Mouse (Mus musculus): ENCODE measurements around the gene Sntb2. TPM values are rescaled to one million over a fixed set of nuclear protein-coding genes. Genes with fewer than 3 reads are reported as not detected.
A peak's percentile ranks its signal among the peaks of the same experiment; 100 is the strongest.

Gene Sntb2
- 3.5 and 4.1 TPM in 2 replicates for polyA plus RNA-seq (2016; fragmentation: Nextera tagmentation; extraction: Ambion mirVana)

DNA sequence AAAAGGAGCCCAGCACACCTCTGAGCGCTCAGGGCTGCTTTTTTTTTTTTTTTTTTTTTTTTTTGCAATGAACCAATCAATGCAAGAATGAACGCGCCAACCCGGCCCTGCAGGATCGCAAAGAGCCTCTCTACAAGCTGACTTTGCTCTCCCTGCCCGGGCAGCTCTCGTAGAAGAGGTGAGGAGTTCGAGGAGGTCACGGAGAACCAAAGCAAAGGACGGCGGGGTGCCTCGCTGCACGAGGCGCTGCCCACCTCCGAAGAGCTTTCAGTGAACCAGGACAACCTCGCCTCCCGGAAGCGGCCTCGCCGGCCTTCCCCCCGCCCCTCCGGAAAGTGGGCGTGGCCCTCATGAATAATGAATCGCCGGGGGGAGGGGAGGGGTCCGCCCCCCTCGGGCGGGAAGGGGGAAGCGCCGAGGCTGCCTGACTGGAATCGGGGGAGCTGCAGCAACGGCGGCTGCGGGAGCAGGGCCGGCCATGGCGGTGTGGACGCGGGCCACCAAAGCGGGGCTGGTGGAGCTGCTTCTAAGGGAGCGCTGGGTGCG lies at the start of gene Sntb2:
Gene Sntb2, plus strand, starts transcription at position 427 of the 546 bp plus-strand sequence.
- peak; percentile 76 for ATAC-seq
- peaks cover 45% of the 10 kb centered on the region for H3K27me3 ChIP-seq (replicated peaks)
- peak within 1 kb of the TSS; percentile 75 for H3K4me3 ChIP-seq
- 3% methylated on average over 41 of the region's 41 CpGs for WGBS (ENCODE audit: insufficient replicate concordance)
- no peaks in the 10 kb centered on the region for H3K36me3 ChIP-seq
- H3K4me2 ChIP-seq = peak within 1 kb of the TSS; percentile 99
- H3K9ac ChIP-seq = peak within 1 kb of the TSS; percentile 77
- H3K4me1 ChIP-seq = peaks cover 47% of the 10 kb centered on the region
- no peaks in the 10 kb centered on the region for H3K9me3 ChIP-seq (replicated peaks)
- peak within 1 kb of the TSS; percentile 72; the same call in 1 of the 2 replicates for H3K27ac ChIP-seq

DNA sequence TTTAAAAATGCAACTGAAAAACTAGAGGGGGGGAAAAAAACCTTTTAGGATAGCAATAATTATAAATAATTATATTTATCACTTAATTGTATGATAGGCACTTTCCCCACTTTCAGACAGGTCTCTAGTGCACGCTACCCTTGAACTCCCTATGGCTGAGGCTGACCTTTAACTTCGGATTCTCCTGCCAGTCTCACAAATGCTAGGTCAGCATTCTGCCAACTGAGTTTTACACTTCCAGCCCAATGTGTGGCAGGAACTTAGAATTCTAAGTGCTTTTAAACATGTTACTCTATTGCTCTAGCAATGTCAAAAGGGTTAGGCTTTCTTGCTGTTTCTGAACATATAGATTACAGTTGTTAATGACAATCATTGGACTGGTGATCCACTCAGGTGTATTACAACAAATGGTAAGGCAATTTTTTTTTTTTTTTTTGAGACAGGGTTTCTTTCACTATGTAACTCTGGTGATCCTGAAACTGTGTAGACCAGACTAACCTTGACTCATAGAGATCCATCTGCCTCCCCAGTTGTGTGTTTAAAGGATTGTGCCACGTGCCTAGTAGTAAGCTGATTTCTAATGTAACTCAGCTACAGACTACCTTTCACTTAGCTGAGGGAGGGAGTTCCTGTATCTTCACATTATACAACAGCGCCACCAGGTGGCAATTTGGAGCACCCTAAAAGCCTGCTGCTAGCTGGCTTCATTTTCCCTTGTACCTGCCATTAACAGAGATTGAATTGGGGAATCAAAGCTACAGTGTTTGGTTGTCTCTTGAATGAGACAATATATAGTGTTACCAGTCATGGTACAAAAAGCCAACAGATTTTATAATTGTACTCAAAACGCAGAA lies 48.0 kb upstream of the Sntb2 start:
- ATAC-seq = peak; percentile 55; the same call in 1 of the 2 replicates
- Histone ChIP-seq H3K36me3 (peaks cover 57% of the 10 kb centered on the region), H3K27me3 (replicated peaks) (no peaks in the 10 kb centered on the region), H3K4me2 (no peak overlapping the region), H3K4me3 (no peak overlapping the region), H3K4me1 (peaks cover 32% of the 10 kb centered on the region), H3K9me3 (replicated peaks) (no peaks in the 10 kb centered on the region), H3K9ac (no peak overlapping the region), H3K27ac (no peak overlapping the region)
- WGBS (ENCODE audit: insufficient replicate concordance) = 41% methylated on average over 5 of the region's 5 CpGs

DNA sequence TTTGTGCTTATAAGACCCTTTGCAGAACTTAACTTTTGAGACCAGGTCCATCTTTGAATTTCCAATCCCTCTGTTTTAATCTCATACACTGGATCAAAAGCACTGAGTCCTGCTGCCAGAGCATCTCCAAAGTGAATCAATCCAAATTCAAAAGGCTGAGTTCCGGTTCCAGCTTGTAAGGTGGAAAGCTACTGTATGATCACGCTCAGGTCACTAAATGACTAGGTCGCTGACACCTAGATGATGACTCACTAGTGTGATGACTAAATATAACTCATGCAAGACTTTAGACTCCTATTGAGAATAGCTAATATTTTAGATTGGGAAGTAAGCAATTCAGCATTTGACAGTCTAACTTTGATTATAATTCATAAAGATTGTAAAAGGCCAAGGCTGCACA lies 46.7 kb upstream of the Sntb2 start:
- Histone ChIP-seq H3K4me3 (no peak overlapping the region), H3K36me3 (peaks cover 45% of the 10 kb centered on the region), H3K4me1 (peaks cover 32% of the 10 kb centered on the region), H3K9me3 (replicated peaks) (no peaks in the 10 kb centered on the region), H3K27ac (no peak overlapping the region), H3K4me2 (no peak overlapping the region), H3K27me3 (replicated peaks) (no peaks in the 10 kb centered on the region), H3K9ac (no peak overlapping the region)
- 80% methylated on average over 3 of the region's 3 CpGs for WGBS (ENCODE audit: insufficient replicate concordance)
- ATAC-seq = no peak

DNA sequence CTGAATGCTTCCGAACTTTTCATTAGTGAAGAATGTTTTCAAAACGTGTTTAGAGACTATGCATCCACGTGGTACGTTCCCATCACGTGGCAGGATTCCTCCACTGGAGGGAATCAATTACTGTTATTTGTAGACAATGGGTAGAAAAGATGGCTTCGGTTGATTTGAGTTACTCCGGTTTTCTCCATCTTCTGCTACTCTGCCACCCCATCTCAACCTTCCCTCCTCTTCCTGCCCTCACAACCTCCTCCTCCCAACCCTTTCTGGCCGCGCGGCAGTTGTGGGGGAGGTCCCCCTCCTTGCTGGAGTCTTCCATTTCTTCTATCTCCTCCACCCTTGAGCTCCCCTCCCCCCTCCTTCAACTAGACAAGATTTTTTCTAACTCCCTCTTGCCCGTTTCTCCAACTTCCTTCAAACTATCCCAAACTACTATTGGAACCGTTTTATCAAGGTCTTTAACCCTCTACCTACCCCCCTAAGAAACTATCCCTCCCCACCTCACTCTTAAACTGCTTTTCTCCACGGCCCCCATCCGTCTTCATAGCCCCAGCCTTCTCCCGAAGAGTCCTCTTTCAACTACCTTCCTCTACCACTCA lies 43.2 kb upstream of the Sntb2 start:
- Histone ChIP-seq H3K4me3 (peak overlapping the region; percentile 94), H3K9ac (peak overlapping the region; percentile 97), H3K4me2 (peak overlapping the region; percentile 90), H3K9me3 (replicated peaks) (no peaks in the 10 kb centered on the region), H3K27ac (peak overlapping the region; percentile 92), H3K4me1 (peaks cover 50% of the 10 kb centered on the region), H3K27me3 (replicated peaks) (no peaks in the 10 kb centered on the region), H3K36me3 (peaks cover 34% of the 10 kb centered on the region)
- 0 out of 2 replicates have a peak, but pooled peaks have one; percentile 30 for ATAC-seq
- 2% methylated on average over 15 of the region's 15 CpGs for WGBS (ENCODE audit: insufficient replicate concordance)

DNA sequence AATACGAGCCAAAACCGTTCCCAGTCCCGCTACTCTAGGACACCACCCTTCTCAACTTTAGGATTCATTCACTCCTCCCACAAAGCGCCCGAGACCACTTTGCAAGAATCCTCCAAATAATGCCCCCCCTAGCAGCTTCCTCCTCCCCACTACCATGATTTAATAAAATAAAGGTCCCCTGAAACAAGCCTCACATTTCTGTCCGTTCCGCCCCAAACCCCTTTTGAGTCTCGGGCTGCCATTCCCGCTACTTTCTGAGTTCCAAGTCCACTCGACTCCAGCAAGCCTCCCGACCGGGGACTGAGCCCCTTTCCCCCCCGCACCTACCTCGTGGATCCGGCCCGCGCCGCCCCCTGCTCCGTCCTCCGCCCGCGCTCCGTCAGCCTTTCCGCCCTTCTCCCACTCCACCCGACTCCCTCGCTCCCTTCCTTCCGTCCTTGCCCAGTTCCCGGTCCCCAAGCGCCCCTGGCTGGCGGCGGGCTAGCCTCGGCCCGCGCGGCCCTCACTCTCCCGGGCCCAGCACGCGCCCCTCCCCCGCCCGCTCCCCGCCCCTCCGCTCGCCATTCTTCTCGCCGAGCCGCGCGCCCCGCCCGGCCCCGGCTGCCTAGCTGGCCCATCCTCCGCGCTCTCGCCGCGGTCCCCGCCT lies 42.6 kb upstream of the Sntb2 start:
- Histone ChIP-seq H3K9me3 (replicated peaks) (no peaks in the 10 kb centered on the region), H3K4me1 (peaks cover 50% of the 10 kb centered on the region), H3K4me3 (peak overlapping the region; percentile 94), H3K36me3 (peaks cover 39% of the 10 kb centered on the region), H3K9ac (peak overlapping the region; percentile 97), H3K27ac (peak overlapping the region; percentile 92), H3K27me3 (replicated peaks) (no peaks in the 10 kb centered on the region), H3K4me2 (peak overlapping the region; percentile 90)
- 2% methylated on average over 47 of the region's 57 CpGs for WGBS (ENCODE audit: insufficient replicate concordance)
- peak; percentile 81 for ATAC-seq

DNA sequence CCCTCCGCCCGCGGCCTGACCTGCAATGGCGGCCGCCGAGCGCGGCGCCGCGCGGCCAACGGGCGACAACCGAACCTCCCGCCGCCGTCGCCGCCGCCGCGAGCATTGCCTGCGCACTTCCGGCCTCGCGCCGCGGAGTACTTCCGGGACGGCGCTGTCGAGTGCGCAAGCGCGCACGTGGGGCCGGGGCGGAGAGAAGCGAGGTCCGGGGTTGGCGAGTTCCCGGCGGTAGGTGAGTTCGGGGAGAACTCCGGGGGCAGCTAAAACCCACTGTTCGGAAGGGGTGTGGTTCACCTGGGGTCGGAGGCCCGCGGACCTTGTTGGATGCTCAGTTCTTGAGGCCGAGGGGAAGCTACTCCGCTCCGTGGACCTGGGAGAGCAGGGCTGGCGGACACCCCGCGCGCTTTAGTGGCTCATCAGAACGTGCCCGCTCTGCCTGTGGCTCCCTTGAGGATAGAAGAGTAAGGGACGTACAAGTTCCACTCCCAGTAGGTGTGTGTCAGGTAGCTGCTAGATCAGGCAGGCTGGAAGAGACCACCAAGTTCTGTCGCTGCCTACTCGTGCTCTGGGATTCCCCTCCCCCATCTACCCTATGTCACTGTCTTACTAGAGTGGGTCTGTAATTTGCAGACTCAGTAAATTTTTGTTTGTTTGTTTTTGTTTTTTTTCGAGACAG lies 41.9 kb upstream of the Sntb2 start, which contains the start of gene Utp4:
Gene Utp4, plus strand, starts transcription at position 156 of the 676 bp plus-strand sequence.
- under 1% methylated on average over 60 of the region's 63 CpGs for WGBS (ENCODE audit: insufficient replicate concordance)
- peak within 1 kb of the TSS; percentile 97 for H3K9ac ChIP-seq
- H3K4me3 ChIP-seq = peak within 1 kb of the TSS; percentile 94
- peaks cover 46% of the 10 kb centered on the region for H3K36me3 ChIP-seq
- ATAC-seq = peak; percentile 94
- H3K4me2 ChIP-seq = peak within 1 kb of the TSS; percentile 90
- no peaks in the 10 kb centered on the region for H3K27me3 ChIP-seq (replicated peaks)
- peaks cover 47% of the 10 kb centered on the region for H3K4me1 ChIP-seq
- no peaks in the 10 kb centered on the region for H3K9me3 ChIP-seq (replicated peaks)
- peak within 1 kb of the TSS; percentile 92 for H3K27ac ChIP-seq

DNA sequence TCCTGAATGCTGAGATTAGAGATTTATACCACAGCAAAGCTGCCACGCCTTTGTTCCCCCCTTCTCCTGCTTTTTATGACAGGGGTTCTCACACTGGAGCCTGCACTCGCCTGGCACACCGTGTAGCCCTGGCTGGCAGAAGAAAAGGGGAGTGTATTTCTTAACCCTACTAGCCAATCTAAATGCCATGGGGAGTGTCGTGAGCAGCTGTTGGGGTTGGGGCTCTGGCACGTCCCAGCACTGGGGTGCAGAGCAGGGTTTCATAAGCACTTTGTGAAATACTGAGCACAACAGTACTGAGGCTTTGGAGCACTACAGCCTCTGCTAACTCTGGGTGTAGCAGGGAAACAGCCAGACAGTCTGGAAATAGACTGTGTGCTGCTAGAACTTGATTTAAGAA lies 36.1 kb upstream of the Sntb2 start:
- ATAC-seq = no peak
- Histone ChIP-seq H3K9ac (no peak overlapping the region), H3K4me2 (no peak overlapping the region), H3K9me3 (replicated peaks) (no peaks in the 10 kb centered on the region), H3K4me1 (peaks cover 11% of the 10 kb centered on the region), H3K4me3 (no peak overlapping the region), H3K36me3 (peaks cover 96% of the 10 kb centered on the region), H3K27me3 (replicated peaks) (no peaks in the 10 kb centered on the region), H3K27ac (no peak overlapping the region)
- WGBS (ENCODE audit: insufficient replicate concordance) = 77% methylated on average over 5 of the region's 5 CpGs

DNA sequence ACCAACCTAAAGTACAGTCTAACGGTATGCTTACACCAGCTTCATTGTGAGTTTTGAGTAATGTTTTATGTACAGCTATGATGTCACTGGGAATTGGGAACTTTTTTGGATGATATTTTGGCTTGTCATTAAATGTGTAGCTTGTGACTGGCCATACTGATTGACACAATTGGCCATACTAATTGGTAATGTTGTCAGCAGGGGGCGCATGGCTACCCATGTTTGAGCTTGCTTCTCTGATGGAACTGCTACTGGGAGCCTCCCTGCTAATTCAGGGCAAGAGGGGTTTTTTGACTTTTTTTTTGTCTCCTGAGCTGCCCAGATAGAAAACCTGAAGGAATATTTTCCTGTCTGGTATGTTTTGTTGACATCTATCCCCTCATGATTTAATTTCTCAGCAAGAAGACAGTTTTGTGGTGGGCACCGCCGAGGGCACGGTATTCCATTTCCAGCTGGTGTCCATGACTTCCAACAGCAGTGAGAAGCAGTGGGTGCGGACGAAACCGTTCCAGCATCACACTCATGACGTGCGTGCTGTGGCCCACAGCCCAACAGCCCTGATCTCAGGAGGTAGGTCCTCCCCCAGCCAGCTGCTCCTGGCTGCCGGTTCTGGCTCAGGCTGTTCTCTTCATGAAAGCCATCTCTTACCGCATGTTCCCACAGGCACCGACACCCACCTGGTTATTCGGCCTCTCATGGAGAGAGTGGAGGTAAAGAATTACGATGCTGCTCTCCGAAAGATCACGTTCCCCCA lies 29.6 kb upstream of the Sntb2 start:
- Histone ChIP-seq H3K4me1 (no peaks in the 10 kb centered on the region), H3K9ac (no peak overlapping the region), H3K27ac (no peak overlapping the region), H3K36me3 (peaks cover 89% of the 10 kb centered on the region), H3K4me3 (no peak overlapping the region), H3K9me3 (replicated peaks) (no peaks in the 10 kb centered on the region), H3K4me2 (no peak overlapping the region), H3K27me3 (replicated peaks) (no peaks in the 10 kb centered on the region)
- 86% methylated on average over 17 of the region's 17 CpGs for WGBS (ENCODE audit: insufficient replicate concordance)
- no peak for ATAC-seq

DNA sequence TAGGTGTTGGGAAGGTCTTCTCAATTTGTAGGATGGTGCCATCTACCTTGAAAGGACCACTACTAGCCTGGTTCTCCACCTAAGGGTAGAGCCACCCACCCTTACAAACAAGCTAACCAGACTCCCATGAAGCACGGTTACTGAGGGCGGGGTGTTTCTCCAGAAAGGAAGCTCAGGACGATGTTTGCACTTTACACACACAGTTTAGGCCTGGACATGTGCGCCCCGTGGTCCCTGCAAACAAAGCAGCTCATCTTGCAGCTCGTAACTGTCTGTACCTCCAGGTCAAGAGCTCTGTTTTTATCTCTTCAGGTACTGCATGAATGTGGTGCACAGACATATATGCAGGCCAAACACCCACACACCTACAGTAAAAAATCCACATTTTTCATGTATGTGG lies 28.9 kb upstream of the Sntb2 start:
- Histone ChIP-seq H3K4me3 (no peak overlapping the region), H3K4me1 (no peaks in the 10 kb centered on the region), H3K9ac (no peak overlapping the region), H3K9me3 (replicated peaks) (no peaks in the 10 kb centered on the region), H3K4me2 (no peak overlapping the region), H3K27me3 (replicated peaks) (no peaks in the 10 kb centered on the region), H3K27ac (no peak overlapping the region), H3K36me3 (peaks cover 88% of the 10 kb centered on the region)
- WGBS (ENCODE audit: insufficient replicate concordance) = 83% methylated on average over 6 of the region's 6 CpGs
- ATAC-seq = no peak

DNA sequence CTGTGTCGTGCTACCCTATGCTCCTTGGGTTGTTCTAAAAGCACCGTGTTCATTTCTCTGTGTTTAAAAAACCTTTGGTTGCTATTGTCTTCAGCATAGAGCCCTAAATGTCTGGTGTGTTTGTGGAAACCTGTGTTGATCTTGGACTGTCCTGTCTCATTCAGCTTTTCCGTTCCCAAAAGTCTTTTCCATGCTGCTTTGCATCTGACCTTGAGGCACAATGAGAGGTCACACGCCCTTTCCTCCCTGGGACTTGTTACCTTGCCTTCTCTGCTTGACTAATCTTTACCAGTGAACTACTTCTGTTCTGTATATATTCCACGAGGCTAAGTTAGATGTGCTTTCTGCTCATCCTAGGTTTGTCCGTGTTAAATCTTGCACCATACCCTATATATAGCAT lies 28.1 kb upstream of the Sntb2 start:
- Histone ChIP-seq H3K4me1 (no peaks in the 10 kb centered on the region), H3K27me3 (replicated peaks) (no peaks in the 10 kb centered on the region), H3K36me3 (peaks cover 88% of the 10 kb centered on the region), H3K27ac (no peak overlapping the region), H3K4me3 (no peak overlapping the region), H3K4me2 (no peak overlapping the region), H3K9ac (no peak overlapping the region), H3K9me3 (replicated peaks) (no peaks in the 10 kb centered on the region)
- WGBS (ENCODE audit: insufficient replicate concordance) = 78% methylated on average over 6 of the region's 6 CpGs
- no peak for ATAC-seq

DNA sequence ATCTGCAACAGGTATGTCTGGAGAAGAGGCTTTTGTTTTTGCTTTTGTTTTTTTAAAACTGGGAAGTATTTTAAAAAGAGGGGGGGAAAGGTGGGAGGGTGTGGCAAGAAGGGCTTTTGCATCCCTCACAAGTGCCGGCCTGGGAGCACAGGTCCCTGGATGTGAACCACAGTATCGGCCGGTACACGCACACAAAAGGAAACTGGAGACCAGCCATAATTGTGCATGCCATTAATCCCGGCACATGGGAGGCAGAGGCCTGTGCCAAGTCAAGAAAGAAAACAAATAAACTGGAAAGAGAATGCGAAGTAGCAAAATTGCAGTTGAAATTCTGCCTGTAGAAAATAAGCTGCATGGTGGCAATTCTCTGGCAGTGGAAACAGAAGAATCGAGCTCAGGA lies 27.3 kb upstream of the Sntb2 start:
- no peak overlapping the region for H3K27ac ChIP-seq
- no peaks in the 10 kb centered on the region for H3K27me3 ChIP-seq (replicated peaks)
- ATAC-seq = no peak
- H3K9me3 ChIP-seq (replicated peaks) = no peaks in the 10 kb centered on the region
- H3K4me2 ChIP-seq = no peak overlapping the region
- no peak overlapping the region for H3K9ac ChIP-seq
- H3K4me1 ChIP-seq = no peaks in the 10 kb centered on the region
- peaks cover 86% of the 10 kb centered on the region for H3K36me3 ChIP-seq
- 90% methylated on average over 7 of the region's 7 CpGs for WGBS (ENCODE audit: insufficient replicate concordance)
- no peak overlapping the region for H3K4me3 ChIP-seq

Measured in liver, embryonic 12.5 days (tissue).